Mouse (Mus musculus): Measurements from ENCODE around the gene Asb9.

- TF ChIP-seq CTCF (IDR thresholded peaks at IDR 0.05 in 2 of 3, conservative IDR thresholded peaks at IDR 0.05 in 1 of 3; ENCODE audit: control insufficient read depth in 1 of 3, insufficient read depth in 1 of 3, low read depth in 2 of 3, low read length in 3 of 3, poor library complexity in 1 of 3, severe bottlenecking in 1 of 3) (peak in 2 of 3 experiments; percentile 35 to 74; a peak in 4 of 6 replicates), MAFK (IDR thresholded peaks at IDR 0.05; ENCODE audit: borderline replicate concordance, low read depth, low read length) (no peak), NRF1 (IDR thresholded peaks at IDR 0.05; ENCODE audit: insufficient read depth, low read depth, low read length, poor library complexity, severe bottlenecking) (no peak), RAD21 (IDR thresholded peaks at IDR 0.05; ENCODE audit: low read depth, low read length) (peak; percentile 91)
Measured at GRCm38 (mm10) chrX:164541436-164542317, 35.5 kb downstream of the Asb9 start.

All from MEL (cell line).